Mouse (Mus musculus) spleen, adult 2 months (tissue): ENCODE measurements around the gene Serpinb1a. TPM values are rescaled to one million over a fixed set of nuclear protein-coding genes. Genes with fewer than 3 reads are reported as not detected.

ENCODE experiments used
- DNase-seq, 2 experiments: peaks; one replicate each; pipeline versions ENCODE4 v3.0.0 to v3.0.0-alpha.2; 2012 to 2021; ENCODE audit warnings: low spot score in 2 of 2, low read depth in 1 of 2
- H3K27ac ChIP-seq: fragments of 200-500 bp; 2 replicates; pipeline ENCODE4 v1.5.1; 2012; ENCODE audit warnings: low read length, inconsistent platforms; ENCODE audit not compliant: insufficient read depth
- H3K27me3 ChIP-seq: fragments of 200-500 bp; 2 replicates; pipeline ENCODE4 v1.6.1; 2012; ENCODE audit warnings: mild to moderate bottlenecking, moderate library complexity, low read length, inconsistent platforms; ENCODE audit not compliant: control insufficient read depth, insufficient read depth
- H3K36me3 ChIP-seq: fragments of 200-500 bp; 2 replicates; pipeline ENCODE4 v1.6.1; 2012; ENCODE audit warnings: mild to moderate bottlenecking, low read length, inconsistent platforms; ENCODE audit not compliant: control insufficient read depth, insufficient read depth
- H3K4me1 ChIP-seq: fragments of 200-500 bp; 2 replicates; pipeline ENCODE4 v1.6.1; 2011; ENCODE audit warnings: inconsistent platforms; ENCODE audit not compliant: control insufficient read depth, insufficient read depth, insufficient read length
- H3K4me3 ChIP-seq: fragments of 200-500 bp; 2 replicates; pipeline ENCODE4 v1.5.1; 2011; ENCODE audit warnings: mild to moderate bottlenecking, inconsistent platforms; ENCODE audit not compliant: insufficient read depth, insufficient read length; ENCODE audit errors: extremely low read depth
- CTCF ChIP-seq: fragments of 200-500 bp; IDR thresholded peaks from 2 replicates; pipeline ENCODE4 v1.5.1; 2011; ENCODE audit warnings: mild to moderate bottlenecking, inconsistent platforms; ENCODE audit not compliant: insufficient read depth, insufficient read length, insufficient replicate concordance; ENCODE audit errors: extremely low read depth
- POLR2A ChIP-seq: fragments of 200-500 bp; IDR thresholded peaks from 2 replicates; pipeline ENCODE4 v1.6.1; 2011; ENCODE audit warnings: low read depth, low read length, inconsistent platforms
- WGBS: fragments of 180-500 bp; shearing (Covaris S2); methylation state at CpG from one replicate; pipeline ENCODE4 v1.1.7; 2018; 5-methylcytosine and 5-hydroxymethylcytosine counted together
- polyA plus RNA-seq: library from polyadenylated mRNA; depleted of rRNA; stranded (reverse); fragments of >200 nt; gene quantifications from 2 replicates; pipeline ENCODE4 v1.2.3, GENCODE M21; 2012; rRNA removed

Gene Serpinb1a
- polyA plus RNA-seq, 1 experiment: 30.2 TPM

DNA sequence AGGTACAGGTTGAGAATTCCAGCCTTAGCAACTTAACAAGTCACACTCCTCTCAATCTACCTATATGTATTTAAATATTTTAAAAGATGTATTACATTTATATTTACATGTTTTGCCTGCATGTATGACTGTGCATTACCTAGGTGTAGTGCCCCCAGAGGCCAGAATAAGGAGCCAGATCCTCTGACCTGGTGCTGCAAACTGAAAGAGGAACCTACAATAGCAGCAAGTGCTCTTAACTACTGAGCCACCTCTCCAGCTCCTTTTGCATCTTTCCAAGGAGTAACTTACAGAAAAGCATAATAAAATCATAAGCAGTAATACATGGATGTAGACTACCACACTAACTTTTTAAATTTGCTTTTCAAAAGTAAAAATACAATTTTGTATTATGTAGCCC is 50.1 kb downstream of the Serpinb1a start:
- peak; percentile 57 to 61 for DNase-seq
- TF ChIP-seq CTCF (peak; percentile 31; the same call in 1 of the 2 replicates), POLR2A (no peak)
- H3K4me3 ChIP-seq: no peak overlapping the region
- H3K4me1 ChIP-seq: peaks cover 6% of the 10 kb centered on the region; the same call in 1 of the 2 replicates
- peaks cover 2% of the 10 kb centered on the region for H3K36me3 ChIP-seq
- no peak overlapping the region for H3K27ac ChIP-seq
- no peaks in the 10 kb centered on the region for H3K27me3 ChIP-seq

DNA sequence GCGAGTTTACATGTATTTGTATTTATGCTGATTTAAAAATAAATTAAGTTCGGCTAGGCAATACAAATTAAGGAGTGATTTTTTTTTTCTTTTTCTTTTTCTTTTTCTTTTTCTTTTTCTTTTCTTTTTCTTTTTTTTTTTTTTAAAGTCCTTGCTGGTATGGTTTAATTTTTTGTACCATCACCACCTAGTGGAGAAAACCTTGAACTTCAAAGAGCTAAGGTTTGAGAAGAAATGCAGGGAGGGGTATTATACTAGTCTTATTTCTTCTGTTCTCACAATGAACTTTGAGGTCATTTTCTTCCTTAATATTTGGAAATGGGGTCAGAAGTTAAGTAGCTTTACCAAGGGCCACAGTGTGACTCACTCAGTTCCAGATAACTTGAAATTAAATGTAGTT is 51.9 kb downstream of the Serpinb1a start:
- Histone ChIP-seq H3K27me3 (no peaks in the 10 kb centered on the region), H3K36me3 (no peaks in the 10 kb centered on the region), H3K27ac (no peak overlapping the region), H3K4me1 (peaks cover 6% of the 10 kb centered on the region; the same call in 1 of the 2 replicates), H3K4me3 (no peak overlapping the region)
- DNase-seq: peak in 1 of 2 experiments; percentile 9
- no peak for TF ChIP-seq CTCF
- no peak for TF ChIP-seq POLR2A
- WGBS: 71% methylated on average over 2 of the region's 2 CpGs

DNA sequence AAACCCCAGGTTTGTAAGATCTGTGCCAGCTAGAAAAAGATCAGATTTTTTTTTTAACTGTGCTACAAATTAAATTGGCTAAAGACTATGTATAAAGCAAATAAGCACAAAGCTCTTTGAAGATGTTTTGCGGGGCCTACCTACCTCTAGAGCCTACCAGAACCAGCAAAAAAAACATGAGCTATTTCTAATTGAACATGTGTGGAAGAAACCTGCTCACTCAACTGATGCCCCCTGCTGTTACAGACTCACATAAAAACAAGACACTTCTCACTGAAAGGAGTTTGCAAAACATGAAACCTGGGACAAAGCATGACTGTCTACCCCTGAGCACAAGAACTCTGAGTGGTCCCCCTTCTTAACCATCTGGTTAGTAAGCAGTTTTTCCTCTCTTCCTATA is 53.9 kb downstream of the Serpinb1a start:
- no peak overlapping the region for H3K27ac ChIP-seq
- TF ChIP-seq POLR2A: no peak
- no peak for TF ChIP-seq CTCF
- 90% methylated on average over 1 of the region's 1 CpGs for WGBS
- no peaks in the 10 kb centered on the region for H3K36me3 ChIP-seq
- no peak overlapping the region for H3K4me3 ChIP-seq
- no peaks in the 10 kb centered on the region for H3K4me1 ChIP-seq
- H3K27me3 ChIP-seq: no peaks in the 10 kb centered on the region
- no peak for DNase-seq

DNA sequence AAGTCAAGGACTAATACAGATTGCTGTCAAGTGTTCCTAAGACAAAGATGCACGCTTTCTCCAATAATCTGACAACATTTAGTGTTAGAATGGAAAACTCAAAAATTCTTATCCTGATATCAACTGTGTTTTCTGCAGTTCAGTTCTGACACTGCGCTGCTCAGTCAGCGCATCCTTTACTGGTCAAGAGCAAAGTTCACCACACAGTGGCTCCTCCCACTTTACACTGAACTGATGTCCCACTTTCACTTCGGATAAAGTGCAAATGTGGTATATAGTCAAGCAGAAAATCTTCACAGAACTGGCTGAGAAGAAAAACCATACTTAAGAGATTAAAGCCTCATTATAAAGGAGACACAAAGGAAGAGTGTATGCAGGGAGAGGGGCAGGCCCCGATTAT is 55.8 kb downstream of the Serpinb1a start:
- DNase-seq: no peak
- WGBS: 87% methylated on average over 5 of the region's 5 CpGs
- no peaks in the 10 kb centered on the region for H3K27me3 ChIP-seq
- H3K4me3 ChIP-seq: no peak overlapping the region
- TF ChIP-seq POLR2A (no peak), CTCF (no peak)
- H3K4me1 ChIP-seq: no peaks in the 10 kb centered on the region
- no peaks in the 10 kb centered on the region for H3K36me3 ChIP-seq
- H3K27ac ChIP-seq: no peak overlapping the region

DNA sequence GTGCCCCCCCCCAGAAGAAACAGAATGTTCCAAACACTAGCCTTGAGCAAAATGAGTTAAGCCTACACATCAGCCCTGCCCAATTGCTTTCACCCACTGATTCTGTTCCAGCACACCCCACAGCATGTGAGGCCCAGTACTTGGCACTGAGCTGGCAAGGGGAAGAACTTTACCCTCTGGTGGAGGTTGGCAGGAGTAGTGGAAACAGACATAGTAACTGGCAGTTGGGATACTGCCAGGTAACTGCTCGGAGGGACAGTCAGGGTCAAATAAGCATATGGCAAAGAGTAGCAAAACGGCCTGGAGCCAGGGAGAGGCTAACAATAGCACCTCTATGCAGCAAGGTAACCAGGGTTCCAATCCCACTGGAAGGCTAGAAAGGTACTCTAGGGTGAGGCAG is 56.4 kb downstream of the Serpinb1a start:
- DNase-seq: no peak
- H3K27ac ChIP-seq: no peak overlapping the region
- H3K36me3 ChIP-seq: no peaks in the 10 kb centered on the region
- H3K4me1 ChIP-seq: no peaks in the 10 kb centered on the region
- no peak overlapping the region for H3K4me3 ChIP-seq
- no peaks in the 10 kb centered on the region for H3K27me3 ChIP-seq
- WGBS: 71% methylated on average over 2 of the region's 2 CpGs
- no peak for TF ChIP-seq POLR2A
- no peak for TF ChIP-seq CTCF

Other genes with a start within 250 kb of the Serpinb1a start
- gene Mylk4, start 67.2 kb downstream of the Serpinb1a start, polyA plus RNA-seq: not detected in 2 replicates
- 26.6 and 37.1 TPM in 2 replicates for gene Wrnip1, start 49.1 kb downstream of the Serpinb1a start, polyA plus RNA-seq
- not detected in 2 replicates for gene D930007J09Rik, start 48.3 kb downstream of the Serpinb1a start, polyA plus RNA-seq
- not detected in 2 replicates for gene Serpinb1c, start 47.0 kb upstream of the Serpinb1a start, polyA plus RNA-seq
- 10.5 and 13.0 TPM in 2 replicates for gene Serpinb6b, start 114.0 kb upstream of the Serpinb1a start, polyA plus RNA-seq
- gene Serpinb9, start 152.1 kb upstream of the Serpinb1a start, polyA plus RNA-seq: 5.8 and 7.0 TPM in 2 replicates
- 0.32 and 0.36 TPM in 2 replicates for gene Serpinb9b, start 176.2 kb upstream of the Serpinb1a start, polyA plus RNA-seq
- gene Serpinb1b, start 227.4 kb upstream of the Serpinb1a start, polyA plus RNA-seq: 0.06 and 0.21 TPM in 2 replicates